Mouse (Mus musculus) natural killer cell, adult 2 months (primary cell): ENCODE data around the gene Zfp444.

Experiments used
- DNase-seq, 2 experiments: peaks; one replicate each; pipeline ENCODE4 v3.0.0; 2022; ENCODE audit warnings: low spot score in 2 of 2

The Zfp444 gene

DNA sequence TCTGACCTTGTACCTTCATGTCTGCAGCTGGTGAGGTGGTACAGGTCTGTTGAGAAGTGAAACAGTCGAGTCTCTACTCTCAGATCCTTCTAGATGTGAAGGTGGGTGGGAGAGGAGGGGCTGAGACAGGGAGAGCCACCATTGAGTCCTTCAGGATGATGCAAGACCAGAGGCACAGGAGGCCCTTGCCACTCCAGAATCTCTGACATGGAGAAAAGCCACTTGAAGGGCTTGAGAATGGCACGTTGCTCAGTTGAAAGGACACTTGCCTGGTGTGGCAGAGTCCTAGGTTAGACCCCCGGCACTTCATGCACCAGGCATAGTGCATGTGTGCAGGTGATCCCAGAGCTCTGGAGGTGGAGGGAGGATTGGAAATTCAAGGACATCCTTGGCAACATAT, 10.5 kb upstream of the Zfp444 start:
- no peak for DNase-seq

DNA sequence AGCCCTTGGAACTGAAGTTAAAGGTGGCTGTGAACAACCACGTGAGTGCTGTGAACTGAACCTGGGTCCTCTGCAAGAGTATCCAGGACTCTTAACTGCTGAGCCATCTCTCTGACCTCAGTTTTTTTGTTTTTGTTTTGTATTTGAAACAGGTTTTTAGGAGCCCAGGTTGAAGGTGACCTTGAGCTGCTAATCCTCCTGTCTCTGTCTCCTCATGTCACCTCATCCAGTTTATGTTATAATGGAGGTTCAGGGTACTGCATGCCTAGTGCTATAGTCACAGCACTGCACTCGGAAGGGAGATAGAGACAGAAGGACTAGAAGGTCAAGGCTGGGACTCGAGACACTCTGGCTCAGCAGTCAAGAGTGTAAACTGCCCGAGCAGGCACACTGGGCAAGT, 9.9 kb upstream of the Zfp444 start:
- no peak for DNase-seq

DNA sequence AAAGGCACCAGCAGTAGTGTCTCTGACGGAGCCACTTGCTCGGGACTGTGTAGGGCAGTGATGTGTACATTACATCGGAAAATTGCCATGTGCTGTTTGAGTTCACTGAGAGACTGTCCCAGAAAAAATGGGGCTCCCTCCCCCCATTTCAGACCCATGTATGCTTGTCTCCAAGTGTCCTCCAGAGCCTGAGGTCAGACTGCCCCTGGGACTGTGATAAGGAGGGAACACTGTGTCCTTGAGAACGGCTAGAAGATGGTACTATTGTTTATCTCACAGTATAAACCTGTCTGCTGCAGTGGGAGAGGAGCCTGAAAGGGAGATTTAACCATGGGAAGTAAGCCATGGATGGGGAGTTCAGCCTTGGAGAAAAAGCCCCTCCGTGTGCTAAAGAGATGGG, 7.4 kb upstream of the Zfp444 start:
- DNase-seq, result no peak

DNA sequence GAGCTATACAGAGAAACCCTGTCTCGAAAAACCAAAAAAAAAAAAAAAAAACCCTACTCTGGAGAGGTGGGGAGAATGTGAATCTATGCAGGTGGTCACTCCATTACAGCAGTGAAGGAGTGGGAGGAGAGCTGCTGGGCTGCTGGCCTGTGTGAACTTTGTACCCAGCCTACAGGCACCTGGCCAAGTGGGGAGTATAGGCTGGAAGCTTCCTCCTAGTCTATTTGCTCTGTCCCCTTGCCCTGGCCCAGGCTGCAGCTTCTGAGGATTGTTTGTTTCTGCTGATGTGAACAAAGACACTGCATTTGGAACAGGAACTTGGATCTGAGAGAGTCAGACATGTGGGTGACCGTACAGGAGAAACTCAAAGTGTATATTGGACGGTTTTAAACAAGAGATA, 2.6 kb upstream of the Zfp444 start:
- no peak for DNase-seq

- DNase-seq, result no peak
Observed at GRCm38 (mm10) chr7:6170391-6170790, 1.6 kb upstream of the Zfp444 start.

GRCm38 (mm10) chr7:6170871-6171270, 1.2 kb upstream of the Zfp444 start:
- DNase-seq, result no peak

GRCm38 (mm10) chr7:6171444-6172005, 501 bp upstream of the Zfp444 start:
- DNase-seq, result peak; percentile 61 to 72

GRCm38 (mm10) chr7:6172674-6173244, 733 bp downstream of the Zfp444 start:
- DNase-seq, result no peak

DNA sequence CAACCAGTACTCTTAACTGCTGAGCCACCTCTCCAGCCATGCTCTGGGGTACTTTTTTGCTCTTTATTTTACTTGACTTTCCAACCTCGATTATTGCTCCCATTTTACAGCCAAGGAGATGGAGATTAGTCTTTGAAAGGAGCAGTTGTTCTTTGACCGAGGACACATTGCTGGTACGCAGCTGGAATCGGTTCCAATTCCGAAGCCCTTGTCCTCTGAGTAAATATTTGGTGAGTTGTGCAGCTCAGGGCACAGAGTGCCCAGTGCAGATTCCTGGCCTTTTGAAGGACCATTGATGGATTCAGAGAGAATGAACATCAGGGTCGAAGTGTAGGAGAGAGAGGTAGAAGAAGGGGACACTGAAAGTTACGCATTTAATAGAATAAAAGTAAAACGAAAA, 1.8 kb downstream of the Zfp444 start:
- no peak for DNase-seq

- peak in 1 of 2 experiments; percentile 8 for DNase-seq
Observed at GRCm38 (mm10) chr7:6174365-6174987, 2.5 kb downstream of the Zfp444 start.

DNA sequence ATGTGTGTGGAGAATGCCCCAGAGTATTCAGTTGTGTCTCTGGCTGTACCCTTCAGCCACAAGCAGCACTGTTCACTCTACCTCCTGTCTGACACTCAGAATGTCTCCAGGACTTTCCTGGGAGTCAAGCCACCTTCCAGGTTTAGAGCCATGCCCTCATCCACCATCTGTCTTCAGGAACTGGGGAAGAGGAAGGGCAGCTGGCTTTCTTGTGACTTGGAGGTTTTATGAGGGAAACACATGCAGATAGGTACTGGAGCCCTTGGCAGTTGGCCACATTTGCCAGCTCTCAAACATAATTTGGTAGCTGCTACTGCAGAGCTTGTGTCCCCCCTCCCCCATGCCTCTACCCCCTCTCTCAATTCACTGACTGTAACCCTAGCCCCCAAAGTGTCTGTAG, 7.0 kb downstream of the Zfp444 start:
- no peak for DNase-seq

GRCm38 (mm10) chr7:6182882-6183281, 10.9 kb downstream of the Zfp444 start:
- DNase-seq, result no peak

- DNase-seq, result no peak
Observed at GRCm38 (mm10) chr7:6183802-6184201, 11.8 kb downstream of the Zfp444 start.

GRCm38 (mm10) chr7:6184521-6184920, 12.5 kb downstream of the Zfp444 start:
- DNase-seq, result no peak

DNA sequence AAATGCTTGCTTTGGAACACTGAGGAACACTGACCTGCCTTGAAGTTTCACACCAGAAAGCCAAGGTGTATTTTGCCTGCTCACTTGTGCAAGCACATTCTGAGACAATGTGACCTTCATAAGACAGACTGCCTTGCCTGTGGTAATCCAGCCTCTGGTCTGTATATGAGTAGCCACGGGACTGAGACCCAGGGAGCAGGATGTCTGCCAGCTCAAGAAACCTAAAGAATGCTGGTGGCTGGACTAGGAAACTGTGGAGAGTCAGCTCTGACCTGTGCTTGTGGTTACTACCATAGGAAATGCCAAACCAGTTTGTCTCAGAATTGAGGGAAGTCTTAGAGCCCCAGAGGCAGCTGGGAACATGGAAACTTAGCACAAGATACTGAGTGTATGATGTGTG, 13.4 kb downstream of the Zfp444 start:
- DNase-seq, result no peak

GRCm38 (mm10) chr7:6186176-6186575, 14.2 kb downstream of the Zfp444 start:
- DNase-seq, result no peak

DNA sequence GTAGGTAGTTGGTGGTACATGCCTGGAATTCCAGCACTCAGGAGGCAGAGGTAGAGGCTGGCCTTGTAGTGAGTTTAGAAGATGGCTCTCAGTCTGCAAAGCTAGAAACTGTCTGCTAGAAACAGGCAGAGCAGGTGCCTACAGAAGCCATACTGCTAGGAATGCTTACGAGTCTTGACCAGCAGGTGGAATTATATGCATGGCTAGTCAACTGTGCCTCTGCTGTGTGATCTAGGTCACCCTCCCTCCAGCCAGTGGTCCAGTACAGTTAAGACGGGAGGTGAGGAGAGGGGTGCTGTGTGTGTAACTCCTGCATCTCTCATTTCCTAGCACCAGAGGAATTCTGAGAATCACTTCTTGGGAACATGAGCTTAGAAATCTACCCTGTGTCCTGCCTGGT, 14.7 kb downstream of the Zfp444 start:
- DNase-seq, result no peak

- no peak for DNase-seq
Observed at GRCm38 (mm10) chr7:6189542-6189941, 17.5 kb downstream of the Zfp444 start.

DNA sequence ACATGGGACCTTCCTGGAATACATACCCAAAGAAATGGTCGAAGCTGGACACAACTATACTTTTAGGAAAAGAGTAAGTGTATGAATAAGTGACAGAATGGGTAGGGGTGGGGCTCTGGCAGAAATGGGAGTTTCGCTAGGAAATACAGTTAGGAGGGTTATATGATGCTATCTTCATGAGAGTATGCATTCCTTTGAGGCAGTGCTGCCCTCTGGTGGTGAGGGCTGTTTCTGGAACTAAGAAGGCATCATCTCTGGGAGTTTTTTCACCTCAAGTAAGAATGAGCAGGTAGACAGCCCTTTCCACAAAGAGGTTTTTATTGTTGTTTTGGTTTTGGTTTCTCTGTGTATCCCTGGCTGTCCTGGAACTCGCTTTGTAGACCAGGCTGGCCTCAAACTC, 19.4 kb downstream of the Zfp444 start:
- DNase-seq, result peak; percentile 45 to 69

- peak; percentile 31 to 57 for DNase-seq
Observed at GRCm38 (mm10) chr7:6194129-6194528, 22.1 kb downstream of the Zfp444 start.

GRCm38 (mm10) chr7:6195777-6196176, 23.8 kb downstream of the Zfp444 start:
- DNase-seq, result no peak

DNA sequence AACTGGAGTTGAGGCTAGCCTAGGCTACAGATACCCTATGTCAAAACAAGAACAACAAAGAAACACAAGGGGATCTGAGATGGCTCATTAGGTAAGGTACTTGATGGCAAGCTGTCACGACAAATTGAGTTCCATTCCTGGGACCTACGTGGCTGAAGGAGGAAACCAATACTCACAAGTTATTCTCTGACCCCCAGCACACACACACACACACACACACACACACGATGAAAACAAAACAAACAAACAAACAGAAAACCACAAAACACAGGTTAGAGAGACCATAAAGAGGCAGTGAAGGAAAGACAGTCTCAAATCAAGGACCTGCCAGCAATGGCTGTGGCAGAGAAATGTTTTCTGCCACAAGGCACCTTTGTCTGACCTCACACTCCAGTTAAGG, 24.8 kb downstream of the Zfp444 start, which contains the start of gene Galp:
TSS of gene Galp (plus strand) at position 301 of the 400 bp plus-strand sequence.
- no peak for DNase-seq

- no peak for DNase-seq
Observed at GRCm38 (mm10) chr7:6204200-6204599, 32.2 kb downstream of the Zfp444 start.

GRCm38 (mm10) chr7:6213144-6213543, 41.1 kb downstream of the Zfp444 start:
- peak; percentile 2 to 5 for DNase-seq
